In genomic region chr12:108292419-108292818, GRCm38 (mm10) we compare ENCODE assay signal across 7 mouse cellular contexts. TPM values are rescaled to one million over a fixed set of nuclear protein-coding genes. Genes with fewer than 3 reads are reported as not detected.
DNase-seq lines count a peak whose midpoint lies in the region; ATAC-seq and TF ChIP-seq lines count a peak whose summit lies in the region.

No protein-coding gene starts in this region.

- no peak overlapping the region for H3K4me3 ChIP-seq in lung, embryonic 14.5 days (ENCODE audit: low read depth, low read length)
- H3K4me3 ChIP-seq in embryonic facial prominence, embryonic 10.5 days: peak overlapping the region; percentile 45
- H3K4me3 ChIP-seq in intestine, embryonic 14.5 days (ENCODE audit: low read depth, low read length): no peak overlapping the region
- no peak overlapping the region for H3K4me3 ChIP-seq in midbrain, postnatal 0 days (ENCODE audit: low read depth, low read length)

- no peaks in the 10 kb centered on the region for H3K4me1 ChIP-seq in lung, embryonic 14.5 days (ENCODE audit: insufficient read depth)
- H3K4me1 ChIP-seq in embryonic facial prominence, embryonic 10.5 days: peaks cover 20% of the 10 kb centered on the region
- 0 out of 2 replicates have a peak, but pooled peaks cover 7% of the 10 kb centered on the region for H3K4me1 ChIP-seq in intestine, embryonic 14.5 days (replicated peaks; ENCODE audit: control insufficient read depth, insufficient read depth, low read length)
- H3K4me1 ChIP-seq in midbrain, postnatal 0 days (ENCODE audit: insufficient read depth, low read length): no peaks in the 10 kb centered on the region

- H3K27ac ChIP-seq in lung, embryonic 14.5 days (ENCODE audit: low read depth): no peak overlapping the region
- H3K27ac ChIP-seq in embryonic facial prominence, embryonic 10.5 days (replicated peaks): peak overlapping the region; percentile 44; the same call in 1 of the 2 replicates
- no peak overlapping the region for H3K27ac ChIP-seq in intestine, embryonic 14.5 days (ENCODE audit: low read depth)
- no peak overlapping the region for H3K27ac ChIP-seq in midbrain, postnatal 0 days (ENCODE audit: low read depth, low read length)

- ATAC-seq in lung, embryonic 14.5 days (ENCODE audit: insufficient read depth): peak; percentile 82
- peak; percentile 70 for ATAC-seq in intestine, embryonic 14.5 days (replicated peaks; ENCODE audit: low FRiP score, low TSS enrichment, low read depth)
- peak; percentile 78 for ATAC-seq in midbrain, postnatal 0 days (ENCODE audit: low FRiP score)

- H3K9me3 ChIP-seq in lung, embryonic 14.5 days (ENCODE audit: low read depth, low read length): no peaks in the 10 kb centered on the region
- no peaks in the 10 kb centered on the region for H3K9me3 ChIP-seq in embryonic facial prominence, embryonic 10.5 days
- H3K9me3 ChIP-seq in intestine, embryonic 14.5 days (ENCODE audit: control insufficient read depth, low read length): no peaks in the 10 kb centered on the region
- H3K9me3 ChIP-seq in midbrain, postnatal 0 days (ENCODE audit: low read length): no peaks in the 10 kb centered on the region

- peak overlapping the region; percentile 40; the same call in 1 of the 2 replicates for H3K4me2 ChIP-seq in lung, embryonic 14.5 days
- no peak overlapping the region for H3K4me2 ChIP-seq in intestine, embryonic 14.5 days (ENCODE audit: low read length)
- peak overlapping the region; percentile 22; the same call in 1 of the 2 replicates for H3K4me2 ChIP-seq in midbrain, postnatal 0 days (ENCODE audit: low read depth, low read length, poor library complexity, severe bottlenecking)

- H3K9ac ChIP-seq in lung, embryonic 14.5 days: no peak overlapping the region
- no peak overlapping the region for H3K9ac ChIP-seq in intestine, embryonic 14.5 days (ENCODE audit: low read length)
- no peak overlapping the region for H3K9ac ChIP-seq in midbrain, postnatal 0 days (replicated peaks; ENCODE audit: low read length, poor library complexity, severe bottlenecking)

- TF ChIP-seq CTCF in lung, embryonic 14.5 days (IDR thresholded peaks at IDR 0.05; ENCODE audit: low read depth): no peak
- TF ChIP-seq CTCF in midbrain, postnatal 0 days (IDR thresholded peaks at IDR 0.05): no peak

- no peaks in the 10 kb centered on the region for H3K27me3 ChIP-seq in lung, embryonic 14.5 days (ENCODE audit: insufficient read depth, low read length)
- no peaks in the 10 kb centered on the region for H3K27me3 ChIP-seq in embryonic facial prominence, embryonic 10.5 days (replicated peaks; ENCODE audit: low read depth, poor library complexity, severe bottlenecking)
- H3K27me3 ChIP-seq in intestine, embryonic 14.5 days (replicated peaks; ENCODE audit: control insufficient read depth, insufficient read depth, low read length): no peaks in the 10 kb centered on the region
- no peaks in the 10 kb centered on the region for H3K27me3 ChIP-seq in midbrain, postnatal 0 days (ENCODE audit: insufficient read depth, low read length)

- peak; percentile 66 for DNase-seq in lung, embryonic 14.5 days
- DNase-seq in lung, postnatal 14 days: no peak
- peak; percentile 72 for DNase-seq in embryonic facial prominence, embryonic 10.5 days (ENCODE audit: low spot score)
- DNase-seq in intestine, embryonic 14.5 days (ENCODE audit: low spot score): no peak
- peak; percentile 53 for DNase-seq in midbrain, postnatal 0 days (ENCODE audit: low spot score)
- no peak for DNase-seq in B cell, adult 2 months
- DNase-seq in adrenal gland, adult 2 months: no peak

- WGBS in lung, embryonic 14.5 days: 14% methylated on average over 9 of the region's 9 CpGs
- 6% methylated on average over 9 of the region's 9 CpGs for WGBS in embryonic facial prominence, embryonic 10.5 days
- WGBS in intestine, embryonic 14.5 days: 12% methylated on average over 9 of the region's 9 CpGs
- WGBS in midbrain, postnatal 0 days: 14% methylated on average over 9 of the region's 9 CpGs

- no peaks in the 10 kb centered on the region for H3K36me3 ChIP-seq in lung, embryonic 14.5 days (ENCODE audit: insufficient read depth)
- H3K36me3 ChIP-seq in embryonic facial prominence, embryonic 10.5 days (replicated peaks): no peaks in the 10 kb centered on the region
- no peaks in the 10 kb centered on the region for H3K36me3 ChIP-seq in intestine, embryonic 14.5 days (ENCODE audit: control insufficient read depth, insufficient read depth, low read length)
- no peaks in the 10 kb centered on the region for H3K36me3 ChIP-seq in midbrain, postnatal 0 days (ENCODE audit: insufficient read depth, low read length)

RNA-seq across cellular contexts. Expression of gene Hhipl1, which starts 13.7 kb away (rescaled TPM):
- 0.76 and 0.82 TPM in 2 replicates for polyA plus RNA-seq in lung, embryonic 14.5 days (2014; fragmentation: Nextera tagmentation; extraction: Ambion mirVana)
- polyA plus RNA-seq in embryonic facial prominence, embryonic 10.5 days (2016; fragmentation: Nextera tagmentation; extraction: Ambion mirVana): 0.72 and 0.99 TPM in 2 replicates
- polyA plus RNA-seq in intestine, embryonic 14.5 days (2014; fragmentation: Nextera tagmentation; extraction: Ambion mirVana): 0.28 and 0.67 TPM in 2 replicates
- 9.3 and 10.4 TPM in 2 replicates for total RNA-seq in midbrain, postnatal 0 days (2014; rRNA removed)
- polyA plus RNA-seq in midbrain, postnatal 0 days (2015; fragmentation: Nextera tagmentation; extraction: Ambion mirVana): 2.7 and 2.9 TPM in 2 replicates
- under 1 TPM; 0.69 to 0.76 TPM for total RNA-seq in adrenal gland, adult 2 months (2021)
- 0.85 and 1.4 TPM in 2 replicates for polyA plus RNA-seq in adrenal gland, adult 2 months (2012; rRNA removed)

RNA-seq across cellular contexts. Expression of gene Ccdc85c, which starts 17.2 kb away (rescaled TPM):
- 8.3 and 8.6 TPM in 2 replicates for polyA plus RNA-seq in lung, embryonic 14.5 days (2014; fragmentation: Nextera tagmentation; extraction: Ambion mirVana)
- polyA plus RNA-seq in embryonic facial prominence, embryonic 10.5 days (2016; fragmentation: Nextera tagmentation; extraction: Ambion mirVana): 11.4 and 12.1 TPM in 2 replicates
- polyA plus RNA-seq in intestine, embryonic 14.5 days (2014; fragmentation: Nextera tagmentation; extraction: Ambion mirVana): 10.9 and 11.2 TPM in 2 replicates
- 69.1 and 89.6 TPM in 2 replicates for total RNA-seq in midbrain, postnatal 0 days (2014; rRNA removed)
- 16.6 and 19.9 TPM in 2 replicates for polyA plus RNA-seq in midbrain, postnatal 0 days (2015; fragmentation: Nextera tagmentation; extraction: Ambion mirVana)
- 10 to 100 TPM; 19.0 to 26.9 TPM for total RNA-seq in adrenal gland, adult 2 months (2021)
- polyA plus RNA-seq in adrenal gland, adult 2 months (2012; rRNA removed): 35.3 and 38.0 TPM in 2 replicates

RNA-seq across cellular contexts. Expression of gene Cyp46a1, which starts 41.8 kb away (rescaled TPM):
- 3.9 and 4.4 TPM in 2 replicates for polyA plus RNA-seq in lung, embryonic 14.5 days (2014; fragmentation: Nextera tagmentation; extraction: Ambion mirVana)
- 3.9 and 5.8 TPM in 2 replicates for polyA plus RNA-seq in embryonic facial prominence, embryonic 10.5 days (2016; fragmentation: Nextera tagmentation; extraction: Ambion mirVana)
- 4.7 and 5.1 TPM in 2 replicates for polyA plus RNA-seq in intestine, embryonic 14.5 days (2014; fragmentation: Nextera tagmentation; extraction: Ambion mirVana)
- total RNA-seq in midbrain, postnatal 0 days (2014; rRNA removed): 33.2 and 36.0 TPM in 2 replicates
- 52.0 and 55.3 TPM in 2 replicates for polyA plus RNA-seq in midbrain, postnatal 0 days (2015; fragmentation: Nextera tagmentation; extraction: Ambion mirVana)
- total RNA-seq in adrenal gland, adult 2 months (2021): 1 to 10 TPM; 1.0 to 1.6 TPM
- polyA plus RNA-seq in adrenal gland, adult 2 months (2012; rRNA removed): 7.5 and 9.0 TPM in 2 replicates

Comparison
In these comparisons a context has a peak if more than half of its experiments do, and no peak if none do; other contexts are left out.
1. DNase-seq: peak in lung, embryonic 14.5 days (single experiment), embryonic facial prominence, embryonic 10.5 days (single experiment) and midbrain, postnatal 0 days (single experiment); none in lung, postnatal 14 days (single experiment), intestine, embryonic 14.5 days (single experiment), B cell, adult 2 months (0 of 2) and adrenal gland, adult 2 months (single experiment).
2. Peak in every context shown above with its lines, with median percentiles within 50 percentile points of each other: ATAC-seq.